Mouse (Mus musculus): ENCODE data around the gene Lgals3. TPM values are rescaled to one million over a fixed set of nuclear protein-coding genes. Genes with fewer than 3 reads are reported as not detected.

Lgals3 gene
- polyA plus RNA-seq, 1 experiment from 2014 or later = 81.7 TPM

GRCm38 (mm10) chr14:47359610-47360009, 7.9 kb upstream of the Lgals3 start:
- Histone ChIP-seq H3K36me3 (ENCODE audit: control insufficient read depth, insufficient read depth, low read length) (no peaks in the 10 kb centered on the region), H3K4me3 (ENCODE audit: low read depth, low read length) (no peak overlapping the region), H3K4me1 (ENCODE audit: control insufficient read depth, insufficient read depth, low read length) (no peaks in the 10 kb centered on the region), H3K9me3 (ENCODE audit: control insufficient read depth, low read length) (no peaks in the 10 kb centered on the region), H3K4me2 (ENCODE audit: low read depth, low read length) (no peak overlapping the region), H3K27me3 (replicated peaks; ENCODE audit: control insufficient read depth, insufficient read depth, low read length) (no peaks in the 10 kb centered on the region), H3K9ac (ENCODE audit: low read depth, low read length) (no peak overlapping the region), H3K27ac (replicated peaks; ENCODE audit: low read depth, low read length) (no peak overlapping the region)
- no peak for ATAC-seq (ENCODE audit: low read depth)
- 63% methylated on average over 3 of the region's 3 CpGs for WGBS
- no peak for DNase-seq (ENCODE audit: low spot score)

- Histone ChIP-seq H3K4me3 (ENCODE audit: low read depth, low read length) (no peak overlapping the region), H3K27ac (replicated peaks; ENCODE audit: low read depth, low read length) (no peak overlapping the region), H3K9ac (ENCODE audit: low read depth, low read length) (no peak overlapping the region), H3K36me3 (ENCODE audit: control insufficient read depth, insufficient read depth, low read length) (no peaks in the 10 kb centered on the region), H3K4me1 (ENCODE audit: control insufficient read depth, insufficient read depth, low read length) (no peaks in the 10 kb centered on the region), H3K9me3 (ENCODE audit: control insufficient read depth, low read length) (no peaks in the 10 kb centered on the region), H3K4me2 (ENCODE audit: low read depth, low read length) (no peak overlapping the region), H3K27me3 (replicated peaks; ENCODE audit: control insufficient read depth, insufficient read depth, low read length) (no peaks in the 10 kb centered on the region)
- ATAC-seq (ENCODE audit: low read depth) (no peak), DNase-seq (ENCODE audit: low spot score) (no peak)
- WGBS = 89% methylated on average over 2 of the region's 2 CpGs
Observed at GRCm38 (mm10) chr14:47361418-47361817, 6.1 kb upstream of the Lgals3 start.

GRCm38 (mm10) chr14:47361899-47362298, 5.7 kb upstream of the Lgals3 start:
- Histone ChIP-seq H3K4me1 (ENCODE audit: control insufficient read depth, insufficient read depth, low read length) (peaks cover 2% of the 10 kb centered on the region; the same call in 1 of the 2 replicates), H3K27ac (replicated peaks; ENCODE audit: low read depth, low read length) (no peak overlapping the region), H3K9me3 (ENCODE audit: control insufficient read depth, low read length) (no peaks in the 10 kb centered on the region), H3K36me3 (ENCODE audit: control insufficient read depth, insufficient read depth, low read length) (no peaks in the 10 kb centered on the region), H3K4me3 (ENCODE audit: low read depth, low read length) (no peak overlapping the region), H3K9ac (ENCODE audit: low read depth, low read length) (no peak overlapping the region), H3K4me2 (ENCODE audit: low read depth, low read length) (no peak overlapping the region), H3K27me3 (replicated peaks; ENCODE audit: control insufficient read depth, insufficient read depth, low read length) (no peaks in the 10 kb centered on the region)
- no peak for ATAC-seq (ENCODE audit: low read depth)
- DNase-seq (ENCODE audit: low spot score) = no peak
- 79% methylated on average over 9 of the region's 9 CpGs for WGBS

- no peak for ATAC-seq (ENCODE audit: low read depth)
- Histone ChIP-seq H3K9me3 (ENCODE audit: control insufficient read depth, low read length) (no peaks in the 10 kb centered on the region), H3K4me3 (ENCODE audit: low read depth, low read length) (no peak overlapping the region), H3K4me2 (ENCODE audit: low read depth, low read length) (peak overlapping the region; percentile 36), H3K36me3 (ENCODE audit: control insufficient read depth, insufficient read depth, low read length) (no peaks in the 10 kb centered on the region), H3K27ac (replicated peaks; ENCODE audit: low read depth, low read length) (no peak overlapping the region), H3K9ac (ENCODE audit: low read depth, low read length) (no peak overlapping the region), H3K4me1 (ENCODE audit: control insufficient read depth, insufficient read depth, low read length) (peaks cover 11% of the 10 kb centered on the region), H3K27me3 (replicated peaks; ENCODE audit: control insufficient read depth, insufficient read depth, low read length) (no peaks in the 10 kb centered on the region)
- WGBS = 44% methylated on average over 21 of the region's 21 CpGs
- DNase-seq (ENCODE audit: low spot score) = no peak
Observed at GRCm38 (mm10) chr14:47364742-47365449, 2.7 kb upstream of the Lgals3 start.

GRCm38 (mm10) chr14:47366881-47367321, 650 bp upstream of the Lgals3 start:
- H3K4me3 ChIP-seq (ENCODE audit: low read depth, low read length) = no peak overlapping the region
- H3K4me2 ChIP-seq (ENCODE audit: low read depth, low read length) = 0 out of 2 replicates have a peak overlapping the region, but pooled peaks have one; percentile 31
- 0 out of 2 replicates have a peak, but pooled peaks cover 2% of the 10 kb centered on the region for H3K27me3 ChIP-seq (replicated peaks; ENCODE audit: control insufficient read depth, insufficient read depth, low read length)
- peaks cover 14% of the 10 kb centered on the region for H3K4me1 ChIP-seq (ENCODE audit: control insufficient read depth, insufficient read depth, low read length)
- H3K9ac ChIP-seq (ENCODE audit: low read depth, low read length) = no peak overlapping the region
- 53% methylated on average over 7 of the region's 7 CpGs for WGBS
- ATAC-seq (ENCODE audit: low read depth) (peak; percentile 76), DNase-seq (ENCODE audit: low spot score) (peak; percentile 74)
- no peaks in the 10 kb centered on the region for H3K36me3 ChIP-seq (ENCODE audit: control insufficient read depth, insufficient read depth, low read length)
- H3K9me3 ChIP-seq (ENCODE audit: control insufficient read depth, low read length) = no peaks in the 10 kb centered on the region
- H3K27ac ChIP-seq (replicated peaks; ENCODE audit: low read depth, low read length) = no peak overlapping the region; the same call in 1 of the 2 replicates

- Histone ChIP-seq H3K4me2 (ENCODE audit: low read depth, low read length) (no peak overlapping the region), H3K27me3 (replicated peaks; ENCODE audit: control insufficient read depth, insufficient read depth, low read length) (peaks cover 24% of the 10 kb centered on the region), H3K27ac (replicated peaks; ENCODE audit: low read depth, low read length) (no peak overlapping the region), H3K9me3 (ENCODE audit: control insufficient read depth, low read length) (no peaks in the 10 kb centered on the region), H3K9ac (ENCODE audit: low read depth, low read length) (no peak overlapping the region), H3K4me1 (ENCODE audit: control insufficient read depth, insufficient read depth, low read length) (peaks cover 21% of the 10 kb centered on the region), H3K4me3 (ENCODE audit: low read depth, low read length) (no peak overlapping the region), H3K36me3 (ENCODE audit: control insufficient read depth, insufficient read depth, low read length) (no peaks in the 10 kb centered on the region)
- DNase-seq (ENCODE audit: low spot score) = no peak
- ATAC-seq (ENCODE audit: low read depth) = no peak
- WGBS = 82% methylated on average over 5 of the region's 5 CpGs
Observed at GRCm38 (mm10) chr14:47369741-47370140, 2.2 kb downstream of the Lgals3 start.

GRCm38 (mm10) chr14:47370790-47371189, 3.2 kb downstream of the Lgals3 start:
- Histone ChIP-seq H3K4me2 (ENCODE audit: low read depth, low read length) (no peak overlapping the region), H3K9ac (ENCODE audit: low read depth, low read length) (no peak overlapping the region), H3K4me3 (ENCODE audit: low read depth, low read length) (no peak overlapping the region)

GRCm38 (mm10) chr14:47371689-47372088, 4.1 kb downstream of the Lgals3 start:
- ATAC-seq (ENCODE audit: low read depth) = no peak

More at GRCm38 (mm10) chr14:47370790-47371189, 3.2 kb downstream of the Lgals3 start:
- 69% methylated on average over 3 of the region's 3 CpGs for WGBS
- H3K4me1 ChIP-seq (ENCODE audit: control insufficient read depth, insufficient read depth, low read length) = peaks cover 21% of the 10 kb centered on the region
- H3K27ac ChIP-seq (replicated peaks; ENCODE audit: low read depth, low read length) = no peak overlapping the region
- ATAC-seq (ENCODE audit: low read depth) (no peak), DNase-seq (ENCODE audit: low spot score) (no peak)
- no peaks in the 10 kb centered on the region for H3K36me3 ChIP-seq (ENCODE audit: control insufficient read depth, insufficient read depth, low read length)
- no peaks in the 10 kb centered on the region for H3K9me3 ChIP-seq (ENCODE audit: control insufficient read depth, low read length)
- peaks cover 24% of the 10 kb centered on the region for H3K27me3 ChIP-seq (replicated peaks; ENCODE audit: control insufficient read depth, insufficient read depth, low read length)

More at GRCm38 (mm10) chr14:47371689-47372088, 4.1 kb downstream of the Lgals3 start:
- DNase-seq (ENCODE audit: low spot score) = peak; percentile 31
- 56% methylated on average over 6 of the region's 6 CpGs for WGBS
- peaks cover 21% of the 10 kb centered on the region for H3K4me1 ChIP-seq (ENCODE audit: control insufficient read depth, insufficient read depth, low read length)
- no peak overlapping the region for H3K4me3 ChIP-seq (ENCODE audit: low read depth, low read length)
- H3K9ac ChIP-seq (ENCODE audit: low read depth, low read length) = no peak overlapping the region
- H3K9me3 ChIP-seq (ENCODE audit: control insufficient read depth, low read length) = no peaks in the 10 kb centered on the region
- H3K36me3 ChIP-seq (ENCODE audit: control insufficient read depth, insufficient read depth, low read length) = no peaks in the 10 kb centered on the region
- H3K27me3 ChIP-seq (replicated peaks; ENCODE audit: control insufficient read depth, insufficient read depth, low read length) = peaks cover 24% of the 10 kb centered on the region
- no peak overlapping the region for H3K27ac ChIP-seq (replicated peaks; ENCODE audit: low read depth, low read length)
- no peak overlapping the region for H3K4me2 ChIP-seq (ENCODE audit: low read depth, low read length)
